Mouse (Mus musculus): Measurements from ENCODE around the gene H2al1h.
"Not testable (repeated sequence)": the region's sequence is repeated elsewhere in the genome, so short reads cannot be mapped to it uniquely, and the experiment has no call there.

- TF ChIP-seq CTCF (IDR thresholded peaks at IDR 0.05; ENCODE audit: low read depth, low read length); POLR2A (IDR thresholded peaks at IDR 0.05; ENCODE audit: borderline replicate concordance, low read depth, low read length): not testable (repeated sequence)
These were observed 15.9 kb upstream of the H2al1h start, which contains the start of gene H2al1c for GRCm38 (mm10) chrX:11305355-11305754.

All from bone marrow macrophage, adult 2 months (primary cell).